Mouse (Mus musculus) CD4-positive, CD25-positive, alpha-beta regulatory T cell, adult 2 months (primary cell): ENCODE measurements around the gene Tmem164.
"Not testable (repeated sequence)": the region's sequence is repeated elsewhere in the genome, so short reads cannot be mapped to it uniquely, and the experiment has no call there.

Experiments used
- DNase-seq: peaks from one replicate; pipeline ENCODE4 v3.0.0-alpha.2; 2012; ENCODE audit warnings: low read depth, low spot score

The Tmem164 gene

GRCm38 (mm10) chrX:142681056-142681615, at the start of gene Tmem164:
TSS of gene Tmem164 (plus strand) at chrX:142681406.
- DNase-seq: peak; percentile 85

- DNase-seq: not testable (repeated sequence)
Measured at GRCm38 (mm10) chrX:142632990-142633389, 48.2 kb upstream of the Tmem164 start.

GRCm38 (mm10) chrX:142647202-142647601, 34.0 kb upstream of the Tmem164 start:
- DNase-seq: no peak

GRCm38 (mm10) chrX:142650117-142650764, 31.0 kb upstream of the Tmem164 start:
- no peak for DNase-seq

- no peak for DNase-seq
Measured at GRCm38 (mm10) chrX:142664704-142665422, 16.3 kb upstream of the Tmem164 start.

- DNase-seq: no peak
Measured at GRCm38 (mm10) chrX:142665423-142665805, 15.8 kb upstream of the Tmem164 start.

- DNase-seq: no peak
Measured at GRCm38 (mm10) chrX:142669312-142670091, 11.7 kb upstream of the Tmem164 start.

GRCm38 (mm10) chrX:142670121-142670520, 11.1 kb upstream of the Tmem164 start:
- DNase-seq: no peak

GRCm38 (mm10) chrX:142671141-142671540, 10.1 kb upstream of the Tmem164 start:
- DNase-seq: no peak

GRCm38 (mm10) chrX:142672701-142673100, 8.5 kb upstream of the Tmem164 start:
- no peak for DNase-seq

- no peak for DNase-seq
Measured at GRCm38 (mm10) chrX:142677193-142677592, 4.0 kb upstream of the Tmem164 start.

GRCm38 (mm10) chrX:142678499-142679474, 2.4 kb upstream of the Tmem164 start:
- DNase-seq: no peak

- DNase-seq: peak; percentile 11
Measured at GRCm38 (mm10) chrX:142679502-142680250, 1.5 kb upstream of the Tmem164 start.

- peak; percentile 36 for DNase-seq
Measured at GRCm38 (mm10) chrX:142680391-142681055, 683 bp upstream of the Tmem164 start.

GRCm38 (mm10) chrX:142681616-142682141, 473 bp downstream of the Tmem164 start:
- no peak for DNase-seq

GRCm38 (mm10) chrX:142682176-142682820, 1.1 kb downstream of the Tmem164 start:
- DNase-seq: peak; percentile 37

- DNase-seq: no peak
Measured at GRCm38 (mm10) chrX:142682990-142683389, 1.8 kb downstream of the Tmem164 start.

- DNase-seq: no peak
Measured at GRCm38 (mm10) chrX:142684674-142685073, 3.5 kb downstream of the Tmem164 start.

GRCm38 (mm10) chrX:142685676-142686075, 4.5 kb downstream of the Tmem164 start:
- no peak for DNase-seq
